Mouse (Mus musculus): Measurements from ENCODE around the gene Lpar2.

- TF ChIP-seq CTCF (IDR thresholded peaks at IDR 0.05; ENCODE audit: extremely low read depth, insufficient read depth, insufficient read length, insufficient replicate concordance) (no peak), POLR2A (IDR thresholded peaks at IDR 0.05; ENCODE audit: low read depth, low read length) (no peak)
Observed at GRCm38 (mm10) chr8:69864180-69864579, 42.0 kb downstream of the Lpar2 start.
